Mouse (Mus musculus) stomach, embryonic 14.5 days (tissue): ENCODE measurements around the gene Mafb. TPM values are rescaled to one million over a fixed set of nuclear protein-coding genes. Genes with fewer than 3 reads are reported as not detected.

Experiments used
- ATAC-seq: fragments of 200-750 bp; cut with Nextera tagmentation; 2 replicates; pipeline ENCODE4 v1.8.0; 2017; ENCODE audit warnings: low read depth, moderate TSS enrichment; ENCODE audit not compliant: insufficient number of reproducible peaks, insufficient read depth, low FRiP score
- H3K27ac ChIP-seq: fragments of 300-500 bp; sonication (generic); 2 replicates; pipeline ENCODE4 v1.5.1; 2014; ENCODE audit warnings: mild to moderate bottlenecking, low read length, moderate library complexity, mixed read lengths
- H3K27me3 ChIP-seq: fragments of 300-500 bp; sonication (generic); 2 replicates; pipeline ENCODE4 v1.6.1; 2014; ENCODE audit warnings: low read length, control low read depth, mixed read lengths; ENCODE audit not compliant: control insufficient read depth, insufficient read depth
- H3K36me3 ChIP-seq: fragments of 300-500 bp; sonication (generic); 2 replicates; pipeline ENCODE4 v1.6.1; 2014; ENCODE audit warnings: mild to moderate bottlenecking, control low read depth, low read length, moderate library complexity, mixed read lengths; ENCODE audit not compliant: control insufficient read depth, insufficient read depth
- H3K4me1 ChIP-seq: fragments of 300-500 bp; sonication (generic); 2 replicates; pipeline ENCODE4 v1.6.1; 2014; ENCODE audit warnings: low read length, control low read depth, mixed read lengths; ENCODE audit not compliant: control insufficient read depth, insufficient read depth
- H3K4me2 ChIP-seq: fragments of 300-500 bp; sonication (generic); replicated peaks from 2 replicates; pipeline ENCODE4 v1.6.1; 2014; ENCODE audit warnings: low read depth, low read length, control low read depth
- H3K4me3 ChIP-seq: fragments of 300-500 bp; sonication (generic); 2 replicates; pipeline ENCODE4 v1.5.1; 2014; ENCODE audit warnings: low read depth, low read length, control low read depth
- H3K9ac ChIP-seq: fragments of 300-500 bp; sonication (generic); replicated peaks from 2 replicates; pipeline ENCODE4 v1.6.1; 2014; ENCODE audit warnings: low read depth, mild to moderate bottlenecking, control low read depth, low read length, moderate library complexity, mixed read lengths
- H3K9me3 ChIP-seq: fragments of 300-500 bp; sonication (generic); 2 replicates; pipeline ENCODE4 v1.6.1; 2016; ENCODE audit warnings: low read depth, low read length, control low read depth; ENCODE audit not compliant: control insufficient read depth
- whole genome bisulfite sequencing: fragments of 180-500 bp; shearing (Covaris S2); extraction: QIAGEN DNeasy Blood & Tissue Kit; methylation state at CpG from one replicate; pipeline ENCODE4 v1.1.7; 2014; 5-methylcytosine and 5-hydroxymethylcytosine counted together
- polyA plus RNA-seq: library from polyadenylated mRNA; unstranded; fragments of >200 nt; fragmentation: Nextera tagmentation; extraction: Ambion mirVana; gene quantifications from 2 replicates; pipeline ENCODE4 v1.2.1, GENCODE M21; 2014

Mafb gene
- polyA plus RNA-seq, 1 experiment from 2014 or later: 4.7 TPM

DNA sequence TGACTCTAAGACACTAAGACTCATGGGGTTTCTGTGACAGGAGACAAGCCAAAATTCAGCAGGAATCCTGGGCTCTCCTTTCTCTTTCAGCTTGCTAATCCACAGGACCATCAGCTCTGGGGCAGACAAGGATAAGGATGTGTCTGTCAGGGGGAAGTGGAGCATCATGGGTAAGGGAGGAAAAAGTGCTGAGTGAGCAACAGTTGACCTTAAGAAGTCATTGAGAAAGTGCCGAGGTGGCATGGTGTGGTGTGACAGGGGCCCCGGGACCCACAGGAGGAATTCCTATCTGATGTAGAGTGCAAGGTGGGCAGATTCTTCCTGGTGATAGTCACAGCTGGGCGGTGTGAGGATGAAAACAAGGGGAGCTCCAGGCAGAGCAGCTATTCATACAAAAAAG, 25.8 kb upstream of the Mafb start:
- 75% methylated on average over 3 of the region's 3 CpGs for WGBS

DNA sequence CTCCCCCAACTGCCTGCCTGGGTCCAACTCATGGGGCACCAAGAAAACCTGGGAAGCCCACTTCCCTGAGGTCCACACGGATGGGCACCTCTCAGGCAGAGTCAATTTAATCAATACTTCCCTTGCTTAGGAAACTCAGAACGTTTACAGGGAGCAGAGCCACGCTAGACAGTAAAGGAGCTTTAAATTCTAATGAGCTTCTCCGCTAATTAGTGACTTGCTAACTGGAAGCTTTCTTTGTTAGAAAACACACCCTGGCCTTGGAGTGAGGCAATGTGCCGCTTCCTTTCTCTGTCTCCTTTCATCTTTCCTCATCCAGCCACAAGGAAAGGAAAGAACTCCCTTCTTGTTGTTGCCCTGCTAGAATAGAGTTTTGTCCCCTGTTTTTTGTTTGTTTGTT, 21.7 kb upstream of the Mafb start:
- Histone ChIP-seq H3K4me2 (no peak overlapping the region), H3K4me3 (no peak overlapping the region), H3K27me3 (no peaks in the 10 kb centered on the region; the same call in 1 of the 2 replicates), H3K4me1 (no peaks in the 10 kb centered on the region), H3K9me3 (no peaks in the 10 kb centered on the region), H3K27ac (no peak overlapping the region), H3K36me3 (no peaks in the 10 kb centered on the region), H3K9ac (no peak overlapping the region)
- 51% methylated on average over 5 of the region's 5 CpGs for WGBS
- no peak for ATAC-seq

More for the DNA sequence above, 25.8 kb upstream of the Mafb start:
- H3K4me2 ChIP-seq: no peak overlapping the region
- no peaks in the 10 kb centered on the region; the same call in 1 of the 2 replicates for H3K27me3 ChIP-seq
- H3K9ac ChIP-seq: no peak overlapping the region
- H3K4me3 ChIP-seq: no peak overlapping the region
- no peaks in the 10 kb centered on the region for H3K9me3 ChIP-seq
- H3K27ac ChIP-seq: no peak overlapping the region
- H3K4me1 ChIP-seq: 0 out of 2 replicates have a peak, but pooled peaks cover 4% of the 10 kb centered on the region
- no peaks in the 10 kb centered on the region for H3K36me3 ChIP-seq
- ATAC-seq: no peak

- no peak for ATAC-seq
- H3K27me3 ChIP-seq: no peaks in the 10 kb centered on the region
- no peaks in the 10 kb centered on the region for H3K9me3 ChIP-seq
- no peaks in the 10 kb centered on the region for H3K36me3 ChIP-seq
- no peaks in the 10 kb centered on the region for H3K4me1 ChIP-seq
- no peak overlapping the region for H3K4me2 ChIP-seq
- no peak overlapping the region for H3K4me3 ChIP-seq
- H3K27ac ChIP-seq: no peak overlapping the region
- H3K9ac ChIP-seq: no peak overlapping the region
- 37% methylated on average over 3 of the region's 3 CpGs for WGBS
These were observed 16.6 kb upstream of the Mafb start for GRCm38 (mm10) chr2:160383418-160383817.

GRCm38 (mm10) chr2:160378271-160378670, 11.4 kb upstream of the Mafb start:
- no peak for ATAC-seq
- Histone ChIP-seq H3K9ac (no peak overlapping the region), H3K36me3 (no peaks in the 10 kb centered on the region), H3K4me2 (no peak overlapping the region), H3K27ac (no peak overlapping the region), H3K9me3 (no peaks in the 10 kb centered on the region), H3K27me3 (0 out of 2 replicates have a peak, but pooled peaks cover 6% of the 10 kb centered on the region), H3K4me1 (no peaks in the 10 kb centered on the region), H3K4me3 (no peak overlapping the region)
- WGBS: 48% methylated on average over 4 of the region's 4 CpGs

- H3K9me3 ChIP-seq: no peaks in the 10 kb centered on the region
- H3K4me3 ChIP-seq: no peak overlapping the region
- no peak overlapping the region for H3K4me2 ChIP-seq
- no peaks in the 10 kb centered on the region for H3K4me1 ChIP-seq
- ATAC-seq: no peak
- H3K27ac ChIP-seq: no peak overlapping the region
- H3K27me3 ChIP-seq: peaks cover 18% of the 10 kb centered on the region
- no peaks in the 10 kb centered on the region for H3K36me3 ChIP-seq
- WGBS: 43% methylated on average over 5 of the region's 5 CpGs
- no peak overlapping the region for H3K9ac ChIP-seq
These were observed 9.4 kb upstream of the Mafb start for GRCm38 (mm10) chr2:160376236-160376635.

DNA sequence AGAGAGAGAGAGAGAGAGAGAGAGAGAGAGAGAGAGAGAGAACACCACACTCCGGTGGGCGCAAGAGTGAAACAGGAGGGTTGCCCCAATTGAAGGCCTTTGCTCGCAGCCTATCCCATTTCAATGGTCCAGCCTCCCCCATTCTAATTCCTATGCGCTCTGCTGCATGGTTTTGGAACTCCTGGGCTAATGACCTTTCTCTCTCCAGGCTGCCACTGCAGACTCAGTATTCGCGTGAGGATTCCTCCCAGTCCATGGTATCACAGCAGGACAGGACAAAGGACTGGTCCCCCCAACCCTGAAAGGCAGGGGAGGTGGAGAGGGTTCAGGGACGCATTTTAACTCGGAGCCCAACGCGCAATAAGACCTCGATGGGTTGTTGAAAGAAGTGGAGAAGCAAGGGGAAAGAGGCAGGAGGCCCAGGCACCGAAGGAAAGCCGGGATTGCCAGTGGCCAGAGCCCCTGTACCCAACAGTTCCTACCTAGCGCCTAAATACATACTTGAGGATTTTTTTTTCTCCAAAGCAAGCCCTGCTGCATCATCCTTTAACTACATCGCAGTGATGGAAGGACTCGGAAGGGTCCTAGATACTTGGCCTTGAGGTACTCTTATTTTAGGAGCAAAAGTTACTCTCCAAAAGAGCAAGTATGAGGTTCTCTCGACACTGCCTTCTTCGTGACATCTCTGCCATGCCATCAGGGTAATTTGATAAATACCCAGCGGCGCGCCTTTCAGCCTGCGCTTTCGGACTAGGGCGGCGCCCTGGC, 3.0 kb upstream of the Mafb start:
- Histone ChIP-seq H3K27me3 (peaks cover 35% of the 10 kb centered on the region), H3K4me1 (0 out of 2 replicates have a peak, but pooled peaks cover 4% of the 10 kb centered on the region), H3K27ac (no peak overlapping the region), H3K9ac (no peak overlapping the region), H3K36me3 (no peaks in the 10 kb centered on the region), H3K4me3 (no peak overlapping the region), H3K4me2 (peak overlapping the region; percentile 28; the same call in 1 of the 2 replicates), H3K9me3 (no peaks in the 10 kb centered on the region)
- WGBS: 4% methylated on average over 25 of the region's 25 CpGs
- no peak for ATAC-seq

DNA sequence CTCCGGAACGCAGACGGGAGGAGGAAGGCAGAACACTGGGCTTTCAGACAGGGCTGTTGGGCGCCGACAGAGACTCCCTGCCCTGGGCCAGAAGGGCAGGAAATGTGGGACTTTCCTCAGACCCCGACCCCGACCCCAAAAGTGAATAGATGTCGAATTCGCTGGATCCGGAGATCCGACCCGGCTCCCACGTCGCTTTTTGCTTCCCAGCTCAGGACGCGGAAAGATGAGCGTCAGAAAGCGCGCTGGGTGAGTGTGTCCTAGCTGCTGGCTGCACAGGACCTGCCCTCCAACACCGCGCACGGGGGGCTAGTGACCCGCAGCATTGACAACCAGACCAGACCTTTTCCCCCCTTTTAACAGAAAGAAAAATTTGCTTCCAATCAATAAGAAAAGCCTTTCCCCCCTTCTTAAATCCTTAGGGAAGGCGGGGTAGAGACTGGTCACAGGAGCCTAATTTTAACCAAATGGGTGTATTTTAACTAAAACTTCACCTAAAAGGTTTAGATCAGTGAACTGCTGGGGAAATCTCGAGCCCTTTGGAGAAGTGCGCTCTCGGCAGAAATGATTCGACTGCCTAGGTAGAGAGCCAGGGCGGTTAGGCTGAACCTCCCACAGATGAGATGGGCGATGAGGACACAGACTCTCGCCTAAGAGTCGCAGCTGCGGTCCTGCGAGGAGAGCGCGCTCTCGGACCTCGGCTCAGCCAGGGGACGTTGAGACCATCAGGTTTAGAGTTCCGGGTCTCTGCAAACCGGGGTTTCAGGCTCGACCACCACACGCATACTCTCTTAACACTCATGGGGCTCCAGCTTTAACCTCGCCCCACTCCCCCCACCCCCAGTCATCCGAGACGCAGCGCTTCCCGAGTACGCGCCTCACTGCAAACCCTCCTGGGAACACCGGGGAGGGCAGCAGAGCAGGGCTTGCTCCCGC, 1.8 kb upstream of the Mafb start:
- no peaks in the 10 kb centered on the region for H3K9me3 ChIP-seq
- peak overlapping the region; percentile 28 for H3K4me2 ChIP-seq
- no peak overlapping the region for H3K27ac ChIP-seq
- H3K27me3 ChIP-seq: peaks cover 36% of the 10 kb centered on the region
- ATAC-seq: no peak
- WGBS: under 1% methylated on average over 52 of the region's 52 CpGs
- no peak overlapping the region for H3K9ac ChIP-seq
- H3K36me3 ChIP-seq: no peaks in the 10 kb centered on the region
- H3K4me3 ChIP-seq: peak overlapping the region; percentile 19
- 0 out of 2 replicates have a peak, but pooled peaks cover 4% of the 10 kb centered on the region for H3K4me1 ChIP-seq

GRCm38 (mm10) chr2:160367448-160368208, 763 bp upstream of the Mafb start:
- H3K4me3 ChIP-seq: peak overlapping the region; percentile 56
- 0 out of 2 replicates have a peak, but pooled peaks cover 4% of the 10 kb centered on the region for H3K4me1 ChIP-seq
- H3K36me3 ChIP-seq: no peaks in the 10 kb centered on the region
- WGBS: under 1% methylated on average over 45 of the region's 45 CpGs
- 0 out of 2 replicates have a peak overlapping the region, but pooled peaks have one; percentile 57 for H3K9ac ChIP-seq
- H3K27ac ChIP-seq: peak overlapping the region; percentile 63; the same call in 1 of the 2 replicates
- H3K27me3 ChIP-seq: peaks cover 39% of the 10 kb centered on the region
- ATAC-seq: peak; percentile 48; the same call in 1 of the 2 replicates
- H3K9me3 ChIP-seq: no peaks in the 10 kb centered on the region
- peak overlapping the region; percentile 94 for H3K4me2 ChIP-seq
